Mouse (Mus musculus) brown adipose tissue, adult 24 weeks (tissue): ENCODE data around the gene Ccdc88b. TPM values are rescaled to one million over a fixed set of nuclear protein-coding genes. Genes with fewer than 3 reads are reported as not detected.

ENCODE experiments used
- H3K27ac ChIP-seq: fragments of 200-500 bp; replicated peaks from 2 replicates; pipeline ENCODE4 v1.5.1; 2012; ENCODE audit warnings: low read depth, mild to moderate bottlenecking, low read length
- H3K4me1 ChIP-seq: fragments of 200-500 bp; 2 replicates; pipeline ENCODE4 v1.6.1; 2012; ENCODE audit warnings: low read length, mixed read lengths; ENCODE audit not compliant: control insufficient read depth, insufficient read depth, insufficient read length
- H3K4me3 ChIP-seq: fragments of 200-500 bp; 2 replicates; pipeline ENCODE4 v1.5.1; 2012; ENCODE audit warnings: low read depth, mild to moderate bottlenecking, low read length, moderate library complexity; ENCODE audit not compliant: insufficient read depth
- polyA plus RNA-seq: library from polyadenylated mRNA; stranded (reverse); fragments of >200 nt; gene quantifications from 2 replicates; pipeline ENCODE4 v1.2.4, GENCODE M21; 2012; ENCODE audit not compliant: missing spikeins, insufficient read depth, insufficient read length

Ccdc88b gene
- polyA plus RNA-seq, 1 experiment: 1.9 TPM

DNA sequence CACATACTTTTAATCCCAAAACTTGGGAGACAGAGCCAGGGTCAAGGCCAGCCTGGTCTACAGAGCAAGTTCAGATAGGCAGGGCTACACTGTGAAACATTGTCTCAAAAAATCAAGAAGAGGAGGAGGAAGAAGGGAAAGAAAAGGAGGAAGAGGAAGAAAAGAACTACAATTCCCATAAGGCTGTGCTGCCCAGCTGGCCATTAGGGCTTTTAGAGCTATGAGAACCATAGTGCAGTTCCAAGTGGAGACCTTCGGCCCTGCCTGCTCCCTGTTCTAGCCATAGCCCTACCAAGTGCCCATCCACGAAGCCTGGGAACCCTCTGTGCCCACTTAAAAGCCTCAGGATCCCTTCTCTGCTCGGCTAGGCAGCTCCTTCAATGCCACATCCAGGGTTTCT, 6.5 kb downstream of the Ccdc88b start:
- Histone ChIP-seq H3K4me3 (no peak overlapping the region), H3K27ac (no peak overlapping the region), H3K4me1 (peaks cover 3% of the 10 kb centered on the region; the same call in 1 of the 2 replicates)

DNA sequence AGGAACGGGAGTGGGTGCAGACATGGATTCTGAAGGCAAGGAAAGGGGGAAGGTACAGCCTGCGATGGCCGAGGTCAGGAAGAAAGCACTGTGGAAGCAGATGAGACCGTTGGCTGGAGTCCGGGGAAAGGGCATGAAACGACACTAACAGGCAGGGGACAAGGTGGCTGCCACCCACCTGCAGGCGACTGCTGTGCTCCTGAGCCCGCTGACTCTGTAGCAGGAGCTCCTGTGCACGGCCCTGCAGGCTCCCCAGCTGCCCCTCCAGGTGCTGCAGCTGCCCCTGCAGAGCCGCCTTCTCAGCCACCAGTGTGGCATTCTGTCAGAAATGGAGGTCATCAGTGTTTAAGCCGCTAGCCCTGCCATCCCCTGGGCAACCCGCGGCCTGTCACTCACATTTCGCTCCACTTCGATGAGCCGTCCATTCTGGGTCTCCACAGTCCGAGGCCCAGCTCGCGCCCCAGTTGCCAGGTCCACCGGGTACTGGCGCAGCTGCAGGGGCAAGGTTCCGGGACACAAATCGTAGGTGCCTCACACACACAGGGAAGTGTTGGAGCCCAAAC, 8.4 kb downstream of the Ccdc88b start:
- no peaks in the 10 kb centered on the region for H3K4me1 ChIP-seq
- H3K4me3 ChIP-seq: no peak overlapping the region
- H3K27ac ChIP-seq: no peak overlapping the region

DNA sequence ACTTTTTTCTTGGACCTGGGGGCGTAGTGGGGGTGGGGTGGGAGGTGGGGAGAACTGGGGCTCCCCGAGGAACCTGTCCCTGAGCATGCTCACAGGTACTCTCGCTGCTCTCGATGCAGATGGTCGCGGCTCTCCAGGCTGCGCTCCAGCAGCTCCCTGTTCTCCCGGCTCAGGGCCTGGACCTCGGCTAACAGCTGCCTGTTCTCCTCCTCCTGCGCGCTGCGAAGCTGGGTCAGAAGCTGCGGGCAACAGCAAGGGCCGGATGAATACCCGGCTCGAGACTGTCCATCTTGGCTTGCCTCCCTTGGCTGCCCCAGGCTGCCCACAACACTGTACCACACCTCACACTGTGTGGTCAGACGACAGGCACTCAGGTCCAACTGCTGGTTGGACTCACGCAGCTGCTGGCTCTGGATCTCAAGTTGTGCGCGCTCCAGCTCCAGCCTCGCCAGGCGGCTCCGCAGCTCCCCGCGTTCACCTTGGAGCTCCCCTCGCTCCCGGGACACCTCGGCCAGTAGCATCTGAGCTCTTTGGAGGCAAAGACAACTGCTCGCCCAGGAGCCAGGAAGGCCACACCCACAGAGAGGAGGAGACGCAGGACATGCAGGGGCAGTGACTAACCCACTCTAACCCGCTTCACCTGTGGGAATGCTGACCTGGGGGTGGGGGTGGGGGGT, 10.0 kb downstream of the Ccdc88b start:
- Histone ChIP-seq H3K4me3 (no peak overlapping the region), H3K27ac (no peak overlapping the region), H3K4me1 (no peaks in the 10 kb centered on the region)

DNA sequence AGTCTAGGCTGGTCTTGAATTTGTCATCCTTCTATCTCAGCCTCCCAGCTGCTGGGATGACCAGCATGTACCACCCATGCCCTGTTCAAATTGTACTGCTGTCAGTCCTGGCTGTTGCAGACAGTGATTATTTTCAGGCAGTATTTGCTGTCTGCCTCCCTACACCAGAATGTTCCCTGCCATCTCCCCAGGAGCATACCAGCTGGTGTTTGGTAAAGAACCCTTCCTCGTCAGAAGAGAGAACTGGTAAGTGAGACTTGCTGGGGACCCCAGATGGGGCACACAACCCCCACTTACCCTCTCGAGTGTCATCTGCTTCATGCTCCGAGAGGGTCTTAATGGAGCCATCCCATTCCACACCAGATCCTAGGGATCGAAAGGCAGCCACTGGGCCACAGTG, 12.0 kb downstream of the Ccdc88b start:
- Histone ChIP-seq H3K4me1 (no peaks in the 10 kb centered on the region), H3K27ac (no peak overlapping the region), H3K4me3 (no peak overlapping the region)

DNA sequence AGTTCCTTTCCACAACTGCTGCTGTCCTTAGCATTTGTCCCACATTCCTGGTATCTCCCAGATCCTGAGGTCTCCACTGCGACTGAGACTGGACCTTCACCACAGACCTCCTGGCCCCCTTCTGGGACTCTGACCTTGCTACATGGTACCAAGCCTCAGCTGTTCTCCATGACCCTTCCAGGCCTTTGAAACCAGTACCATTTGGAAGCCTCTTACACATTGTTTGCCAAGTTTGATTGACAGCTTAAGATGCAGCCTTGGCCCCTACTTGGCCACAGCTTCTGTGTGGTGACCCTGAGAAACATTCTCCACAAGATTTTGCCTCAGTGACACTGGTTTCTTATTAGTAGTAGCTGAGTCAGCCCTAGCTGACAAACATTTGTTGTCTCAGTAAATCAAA, 15.7 kb downstream of the Ccdc88b start:
- Histone ChIP-seq H3K4me1 (peaks cover 8% of the 10 kb centered on the region), H3K4me3 (no peak overlapping the region), H3K27ac (no peak overlapping the region)

DNA sequence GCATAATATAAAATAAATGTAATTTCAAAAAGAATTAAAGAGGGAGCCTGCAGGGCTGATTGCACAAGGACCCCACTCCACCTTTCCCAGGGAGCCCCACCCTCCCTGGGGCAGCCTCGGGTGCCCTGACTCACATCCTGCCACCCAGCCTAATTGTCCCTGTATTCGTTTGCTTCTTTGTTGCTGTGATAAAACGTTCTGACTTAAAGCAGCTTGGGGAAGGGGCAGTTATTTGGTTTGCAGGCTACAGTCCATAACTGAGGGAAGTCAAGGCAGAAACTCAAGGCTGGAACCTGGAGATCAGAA, 16.8 kb downstream of the Ccdc88b start:
- Histone ChIP-seq H3K4me3 (no peak overlapping the region), H3K27ac (no peak overlapping the region), H3K4me1 (peaks cover 8% of the 10 kb centered on the region)

DNA sequence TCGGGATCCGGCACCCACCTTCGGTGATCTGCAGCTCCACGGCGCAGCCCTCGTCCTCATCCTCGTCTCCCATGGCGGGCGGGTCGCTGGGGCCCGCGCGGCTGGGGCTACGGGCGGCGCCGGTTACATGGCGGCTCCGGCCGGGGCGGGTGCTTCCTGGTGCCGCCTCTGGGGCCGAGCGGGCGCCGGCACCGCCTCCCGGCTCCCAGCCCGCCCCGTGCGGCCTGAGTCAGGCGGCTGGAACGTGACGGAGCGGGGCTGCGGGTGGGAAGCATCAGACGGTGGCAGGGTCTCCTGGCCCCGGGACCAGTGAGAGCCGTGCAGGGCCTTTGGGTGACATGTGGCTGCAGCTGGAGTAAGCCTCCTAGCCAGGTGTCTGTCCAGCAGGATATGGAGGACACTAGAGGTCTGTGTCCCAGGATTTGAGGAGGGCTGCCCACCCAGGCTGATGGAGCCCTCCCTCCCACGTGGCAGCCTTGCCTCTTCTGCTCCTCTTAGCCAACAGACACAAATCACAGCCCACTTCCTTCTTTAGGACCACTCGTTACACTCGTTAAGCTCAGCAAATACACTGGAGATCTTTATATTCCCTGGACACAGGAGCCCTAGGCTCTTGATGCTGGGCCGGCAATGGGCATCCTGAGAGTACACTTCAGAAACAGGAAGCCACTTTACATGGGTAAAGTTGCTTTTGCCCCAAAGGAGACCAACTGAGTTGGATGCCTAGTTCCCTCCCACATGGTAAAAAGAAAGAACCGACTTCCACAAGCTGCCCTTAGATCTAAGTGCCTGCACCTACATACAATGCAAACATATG, 17.3 kb downstream of the Ccdc88b start, which contains the start of gene Rps6ka4:
Rps6ka4 (minus strand) TSS at position 162 of the 817 bp plus-strand sequence.
- H3K27ac ChIP-seq: peak within 1 kb of the TSS; percentile 48
- H3K4me3 ChIP-seq: peak within 1 kb of the TSS; percentile 100
- H3K4me1 ChIP-seq: peaks cover 8% of the 10 kb centered on the region

DNA sequence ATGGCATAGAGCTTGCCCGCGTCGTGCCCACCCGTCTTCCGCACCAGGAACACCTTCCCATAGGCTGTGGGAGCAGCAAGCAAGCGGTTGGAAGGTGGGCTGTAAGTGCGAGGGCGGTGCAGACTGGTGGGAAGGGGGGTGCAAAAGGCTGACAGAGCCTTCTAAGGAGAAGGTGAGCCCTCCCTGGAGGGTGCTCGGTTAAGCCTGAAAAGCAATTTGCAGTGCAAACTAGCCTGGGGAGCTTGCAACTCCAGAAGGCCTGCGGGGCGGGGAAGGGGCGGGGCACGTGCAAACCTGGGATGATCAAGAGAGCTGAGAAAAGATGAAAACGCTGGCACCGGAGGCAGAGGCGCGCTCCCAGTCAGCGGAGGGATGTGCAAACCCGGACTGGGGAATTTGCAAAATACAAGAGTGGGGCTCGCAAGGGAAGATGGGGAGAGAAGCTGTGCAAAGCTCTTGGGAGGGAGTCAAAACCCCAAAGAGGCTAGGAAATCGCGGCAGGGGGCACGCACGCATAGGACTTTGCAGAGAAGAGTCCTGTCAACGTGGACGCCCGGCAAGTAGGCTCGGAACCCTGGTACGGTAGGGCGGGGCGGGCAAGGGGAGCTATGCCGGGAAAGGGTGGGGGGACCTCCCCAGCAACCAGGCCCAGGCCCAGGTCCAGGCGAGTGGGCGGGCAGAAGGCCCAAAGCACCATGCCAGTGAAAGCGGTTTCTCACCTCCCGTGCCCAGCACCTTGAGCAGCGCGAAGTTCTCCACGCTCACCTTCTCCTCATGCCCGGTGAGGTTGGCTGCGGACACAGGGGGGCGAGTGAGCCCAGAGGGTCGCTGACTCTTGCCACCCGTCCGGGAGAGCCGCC, 18.2 kb downstream of the Ccdc88b start:
- peaks cover 8% of the 10 kb centered on the region for H3K4me1 ChIP-seq
- peak overlapping the region; percentile 100 for H3K4me3 ChIP-seq
- H3K27ac ChIP-seq: no peak overlapping the region; the same call in 1 of the 2 replicates

DNA sequence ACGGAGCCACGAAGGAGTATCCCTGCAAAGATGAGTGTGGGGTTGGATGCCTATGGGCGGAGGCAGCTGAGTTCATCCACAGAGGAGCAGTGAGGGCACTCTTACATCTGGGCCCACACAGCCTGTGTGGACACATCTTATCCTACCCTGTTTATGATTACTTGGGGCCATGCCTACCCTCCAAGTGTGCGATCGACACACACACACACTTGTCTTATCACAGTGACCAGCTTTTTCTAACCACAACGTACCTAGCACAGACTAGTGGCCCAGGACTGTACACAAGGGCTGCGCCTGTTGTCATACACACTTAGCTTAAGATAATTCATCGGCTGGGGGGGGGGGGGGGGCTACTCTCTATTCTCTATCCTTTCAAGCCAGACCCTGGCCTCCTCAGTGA, 25.6 kb downstream of the Ccdc88b start:
- Histone ChIP-seq H3K4me1 (no peaks in the 10 kb centered on the region), H3K4me3 (no peak overlapping the region), H3K27ac (no peak overlapping the region)

DNA sequence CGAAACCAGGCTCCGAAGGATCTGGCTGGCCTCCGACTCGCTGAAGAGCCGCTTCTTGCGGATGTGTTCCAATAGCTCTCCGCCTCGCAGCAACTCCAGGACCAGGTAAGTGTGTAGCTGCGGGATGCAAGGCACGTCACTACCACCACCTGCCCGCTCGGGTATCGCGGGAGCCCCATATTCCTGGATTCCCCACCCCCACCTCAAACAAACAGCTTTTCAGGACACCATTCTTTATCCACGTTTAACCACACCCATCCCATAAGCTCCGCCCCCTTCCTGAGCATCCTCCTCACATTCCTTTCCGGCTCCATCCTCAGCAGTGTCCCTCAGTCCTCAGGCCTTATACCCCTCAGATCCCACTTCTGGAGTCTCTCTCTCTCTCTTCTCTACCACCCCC, 26.7 kb downstream of the Ccdc88b start:
- H3K4me3 ChIP-seq: no peak overlapping the region
- no peak overlapping the region for H3K27ac ChIP-seq
- no peaks in the 10 kb centered on the region for H3K4me1 ChIP-seq

DNA sequence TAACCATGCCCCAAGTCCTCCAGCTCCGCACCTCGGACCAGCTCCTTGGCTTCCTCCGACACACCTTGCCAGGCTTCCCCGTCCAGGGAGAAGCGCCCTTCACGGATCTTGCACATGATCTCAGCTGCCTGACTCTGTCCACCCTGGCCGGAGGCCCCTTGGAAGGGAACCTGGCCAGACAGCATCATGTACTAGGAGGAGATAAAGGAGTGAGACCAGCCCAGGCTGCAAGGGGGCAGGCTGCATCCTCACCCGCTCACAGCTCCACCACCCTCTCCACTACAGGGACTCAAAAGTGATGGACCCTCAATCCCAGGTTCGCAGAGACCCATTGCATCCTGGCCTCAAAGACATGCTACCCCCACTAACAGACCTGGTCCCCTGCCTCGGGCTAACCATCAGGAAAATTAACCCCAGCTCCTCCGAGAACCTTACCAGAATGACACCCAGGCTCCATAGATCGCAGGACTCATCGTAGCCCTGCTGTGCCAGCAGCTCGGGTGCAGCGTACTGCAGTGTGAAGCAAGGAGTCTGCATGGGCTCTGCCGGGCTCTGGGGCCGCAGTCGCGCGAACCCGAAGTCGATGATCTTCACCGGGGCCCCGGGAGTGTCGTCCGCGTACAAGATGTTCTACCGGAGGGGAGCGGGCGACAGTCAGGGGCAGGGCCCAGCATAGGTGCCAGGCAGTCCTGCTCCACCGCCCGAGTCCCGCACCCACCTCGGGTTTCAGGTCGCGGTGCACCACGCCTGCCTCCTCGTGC, 27.3 kb downstream of the Ccdc88b start:
- Histone ChIP-seq H3K4me1 (no peaks in the 10 kb centered on the region), H3K27ac (no peak overlapping the region), H3K4me3 (no peak overlapping the region)

DNA sequence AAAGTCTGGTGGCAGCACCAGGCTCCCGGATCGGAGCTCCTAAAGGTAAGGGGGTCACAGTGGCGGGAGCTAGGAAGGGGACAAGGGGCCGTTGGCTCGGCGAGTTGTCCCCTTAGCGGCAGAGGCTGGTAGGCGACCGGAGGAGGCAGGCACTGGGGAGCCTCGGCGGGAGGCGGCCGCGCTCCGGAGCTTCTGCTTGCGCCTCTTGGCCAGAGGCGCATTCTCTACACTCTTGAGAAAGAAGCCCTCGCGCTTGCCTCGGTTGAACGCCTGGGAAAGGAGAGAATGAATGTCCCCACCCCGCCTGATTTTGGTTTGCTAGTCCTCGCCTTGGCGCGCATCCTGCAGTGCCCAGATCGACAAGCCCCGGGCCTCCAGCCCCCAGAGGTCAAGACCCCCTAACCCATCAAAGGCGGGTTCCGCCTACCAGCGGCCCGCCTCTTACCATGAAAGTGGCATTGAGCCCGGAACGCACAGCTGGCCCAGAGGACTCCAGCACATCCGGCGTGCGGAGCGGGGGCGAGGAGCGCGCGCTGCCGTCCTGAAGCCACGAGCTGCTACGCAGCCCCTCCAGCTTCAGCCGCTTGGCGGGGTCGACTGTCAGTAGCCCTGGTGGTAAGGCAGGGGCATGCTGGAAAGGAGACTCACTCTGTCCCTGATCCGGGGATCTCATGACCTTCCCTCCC, 28.0 kb downstream of the Ccdc88b start:
- Histone ChIP-seq H3K4me3 (no peak overlapping the region), H3K27ac (no peak overlapping the region), H3K4me1 (no peaks in the 10 kb centered on the region)

DNA sequence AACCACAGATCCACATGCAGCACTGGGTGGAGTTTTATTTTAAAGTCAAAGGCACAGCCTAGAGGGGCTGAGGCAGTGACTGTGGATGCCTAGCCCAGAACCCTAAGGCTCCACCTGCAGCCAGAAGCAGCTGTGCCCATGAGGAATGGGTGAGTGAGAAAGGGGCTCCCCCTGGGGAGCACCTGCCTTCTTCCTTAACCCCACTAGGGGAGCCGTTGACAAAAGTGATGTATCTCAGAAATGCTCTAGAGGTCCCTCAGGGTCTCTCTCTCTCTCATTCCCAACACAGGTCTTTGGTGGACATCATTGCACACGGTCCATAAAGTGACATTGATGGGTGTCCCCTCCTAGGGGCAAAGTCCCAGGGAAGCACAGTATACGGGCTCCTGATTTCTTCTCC, 28.9 kb downstream of the Ccdc88b start:
- Histone ChIP-seq H3K27ac (no peak overlapping the region), H3K4me3 (no peak overlapping the region)

DNA sequence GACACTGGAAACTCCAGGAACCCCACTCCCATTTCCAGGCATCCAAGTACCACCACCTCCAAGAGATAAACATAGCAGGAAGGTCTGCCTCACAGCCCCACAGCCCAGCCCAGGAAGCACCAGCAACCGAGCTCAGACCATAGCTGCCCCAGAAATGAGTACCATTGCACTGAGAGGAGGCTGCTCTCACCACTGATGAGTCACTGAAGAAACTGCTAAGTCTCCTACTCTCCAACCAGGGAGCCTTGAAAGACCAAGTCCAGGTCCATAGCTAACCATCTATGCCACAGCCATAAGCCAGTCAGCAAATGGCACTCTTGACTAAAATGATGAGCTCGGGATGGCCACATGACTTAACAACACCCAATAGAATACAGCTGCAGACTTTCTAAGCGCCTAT, 31.4 kb downstream of the Ccdc88b start:
- Histone ChIP-seq H3K4me3 (no peak overlapping the region), H3K4me1 (no peaks in the 10 kb centered on the region), H3K27ac (no peak overlapping the region)

More for the DNA sequence above, 28.9 kb downstream of the Ccdc88b start:
- H3K4me1 ChIP-seq: no peaks in the 10 kb centered on the region
